In the genomic region with DNA sequence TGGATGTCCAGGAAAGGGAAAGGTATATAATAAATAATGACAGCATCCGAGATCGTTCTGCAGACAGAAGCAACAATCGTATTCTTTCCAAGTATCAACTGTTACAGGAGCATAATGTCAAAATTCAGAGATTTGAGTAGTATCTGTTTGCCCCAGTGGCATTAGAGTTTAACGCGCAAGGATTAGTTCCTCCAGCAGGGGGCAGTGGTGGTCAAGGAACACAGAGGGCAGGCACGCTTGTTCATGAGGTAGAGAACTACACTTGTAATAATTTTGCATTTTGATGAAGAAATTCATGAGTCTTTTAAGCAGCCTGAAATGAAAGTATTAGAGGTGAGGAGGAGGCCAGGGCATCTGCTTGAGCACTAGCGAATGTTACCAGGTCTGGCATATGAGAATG, we compare ENCODE assay signal across 8 mouse cellular contexts. TPM values are rescaled to one million over a fixed set of nuclear protein-coding genes. Genes with fewer than 3 reads are reported as not detected.
DNase-seq lines count a peak whose midpoint lies in the region; ATAC-seq lines count a peak whose summit lies in the region.

No protein-coding gene starts in this region.

- no peak overlapping the region for H3K4me3 ChIP-seq in kidney, embryonic 15.5 days (replicated peaks)
- no peak overlapping the region for H3K4me3 ChIP-seq in forebrain, embryonic 16.5 days (replicated peaks; ENCODE audit: low read length)
- no peak overlapping the region for H3K4me3 ChIP-seq in liver, embryonic 11.5 days (ENCODE audit: low read depth, low read length)

- no peaks in the 10 kb centered on the region for H3K36me3 ChIP-seq in kidney, embryonic 15.5 days
- H3K36me3 ChIP-seq in forebrain, embryonic 16.5 days (ENCODE audit: control insufficient read depth, insufficient read depth) = no peaks in the 10 kb centered on the region
- no peaks in the 10 kb centered on the region for H3K36me3 ChIP-seq in liver, embryonic 11.5 days (ENCODE audit: control insufficient read depth, insufficient read depth, low read length)

- H3K9ac ChIP-seq in kidney, embryonic 15.5 days = no peak overlapping the region
- H3K9ac ChIP-seq in forebrain, embryonic 16.5 days (replicated peaks; ENCODE audit: low read depth, low read length) = no peak overlapping the region
- H3K9ac ChIP-seq in liver, embryonic 11.5 days (ENCODE audit: low read depth, low read length) = no peak overlapping the region

- no peaks in the 10 kb centered on the region for H3K9me3 ChIP-seq in kidney, embryonic 15.5 days (replicated peaks)
- no peaks in the 10 kb centered on the region for H3K9me3 ChIP-seq in forebrain, embryonic 16.5 days (ENCODE audit: control insufficient read depth, low read length)
- no peaks in the 10 kb centered on the region for H3K9me3 ChIP-seq in liver, embryonic 11.5 days (ENCODE audit: control insufficient read depth, low read length)

- WGBS in kidney, embryonic 15.5 days = 7% methylated on average over 7 of the region's 7 CpGs
- 6% methylated on average over 7 of the region's 7 CpGs for WGBS in forebrain, embryonic 16.5 days
- 7% methylated on average over 7 of the region's 7 CpGs for WGBS in liver, embryonic 11.5 days

- no peak overlapping the region for H3K4me2 ChIP-seq in kidney, embryonic 15.5 days
- no peak overlapping the region for H3K4me2 ChIP-seq in forebrain, embryonic 16.5 days (ENCODE audit: low read length)
- H3K4me2 ChIP-seq in liver, embryonic 11.5 days = no peak overlapping the region

- DNase-seq in kidney, adult 18-20 months = peak; percentile 81
- peak; percentile 62 for DNase-seq in c-Kit-positive CD71-positive TER-119-positive erythroid progenitor cells, embryonic 14.5 days (ENCODE audit: low spot score)
- peak; percentile 43 to 82 for DNase-seq in kidney, adult 8-10 months
- DNase-seq in liver, embryonic 11.5 days (ENCODE audit: low spot score) = peak; percentile 73
- DNase-seq in ovary, adult 18-20 months (ENCODE audit: low spot score) = peak; percentile 17
- DNase-seq in thymus, postnatal 10 days (ENCODE audit: low spot score in 2 of 2) = peak; percentile 62 to 90

- ATAC-seq in kidney, embryonic 15.5 days (replicated peaks; ENCODE audit: low FRiP score) = no peak
- peak; percentile 74 for ATAC-seq in forebrain, embryonic 16.5 days
- no peak for ATAC-seq in liver, embryonic 11.5 days (replicated peaks; ENCODE audit: low FRiP score)

- peaks cover 6% of the 10 kb centered on the region; the same call in 1 of the 2 replicates for H3K27me3 ChIP-seq in kidney, embryonic 15.5 days
- H3K27me3 ChIP-seq in forebrain, embryonic 16.5 days (replicated peaks; ENCODE audit: control insufficient read depth, insufficient read depth, low read length) = no peaks in the 10 kb centered on the region
- no peaks in the 10 kb centered on the region for H3K27me3 ChIP-seq in liver, embryonic 11.5 days (replicated peaks; ENCODE audit: control insufficient read depth, insufficient read depth, low read length)

- no peak overlapping the region for H3K27ac ChIP-seq in kidney, embryonic 15.5 days
- H3K27ac ChIP-seq in forebrain, embryonic 16.5 days (ENCODE audit: low read length) = no peak overlapping the region
- H3K27ac ChIP-seq in liver, embryonic 11.5 days (ENCODE audit: low read depth, low read length) = no peak overlapping the region

- H3K4me1 ChIP-seq in kidney, embryonic 15.5 days = no peaks in the 10 kb centered on the region
- H3K4me1 ChIP-seq in forebrain, embryonic 16.5 days (replicated peaks; ENCODE audit: control insufficient read depth, insufficient read depth, low read length) = no peaks in the 10 kb centered on the region
- no peaks in the 10 kb centered on the region for H3K4me1 ChIP-seq in liver, embryonic 11.5 days (replicated peaks; ENCODE audit: control insufficient read depth, insufficient read depth, low read length)

RNA-seq across cellular contexts. Expression of a gene that starts 15.6 kb away (rescaled TPM):
- polyA plus RNA-seq in kidney, embryonic 15.5 days (2015; fragmentation: Nextera tagmentation; extraction: Ambion mirVana) = 1.3 and 1.5 TPM in 2 replicates
- 7.2 and 8.7 TPM in 2 replicates for polyA plus RNA-seq in forebrain, embryonic 16.5 days (2015; fragmentation: Nextera tagmentation; extraction: Ambion mirVana)
- polyA plus RNA-seq in liver, embryonic 11.5 days (2014; fragmentation: Nextera tagmentation; extraction: Ambion mirVana) = 0.13 and 0.32 TPM in 2 replicates

Comparison
In these comparisons a context has a peak if more than half of its experiments do, and no peak if none do; other contexts are left out.
1. DNase-seq: peak in every context shown above with its lines; median percentile 81 in kidney, adult 18-20 months; 76 in thymus, postnatal 10 days; 73 in liver, embryonic 11.5 days; 62 in kidney, adult 8-10 months; 62 in c-Kit-positive CD71-positive TER-119-positive erythroid progenitor cells, embryonic 14.5 days; 17 in ovary, adult 18-20 months.